Mouse (Mus musculus) layer of hippocampus, adult 18-20 months (tissue): ENCODE measurements around the gene Otx1. TPM values are rescaled to one million over a fixed set of nuclear protein-coding genes. Genes with fewer than 3 reads are reported as not detected.

Experiments used
- DNase-seq, 2 experiments: peaks; one replicate each; pipeline ENCODE4 v3.0.0; 2022; ENCODE audit warnings: low spot score in 2 of 2
- total RNA-seq, 2 experiments: library from RNA; stranded (reverse); gene quantifications; 2 replicates each; pipeline ENCODE4 v1.2.3; 2021

Gene Otx1
- total RNA-seq, 2 experiments from 2014 or later = 3.2 to 4.6 TPM

GRCm38 (mm10) chr11:21999396-22000315 lies 3.0 kb downstream of the Otx1 start:
- no peak for DNase-seq

GRCm38 (mm10) chr11:21998141-21999047 lies 4.3 kb downstream of the Otx1 start:
- no peak for DNase-seq

GRCm38 (mm10) chr11:21997561-21998140 lies 5.0 kb downstream of the Otx1 start:
- DNase-seq = no peak

GRCm38 (mm10) chr11:21996661-21997560 lies 5.8 kb downstream of the Otx1 start:
- peak in 1 of 2 experiments; percentile 13 for DNase-seq

- no peak for DNase-seq
These were observed 6.4 kb downstream of the Otx1 start for GRCm38 (mm10) chr11:21996325-21996647.

- no peak for DNase-seq
These were observed 7.0 kb downstream of the Otx1 start for GRCm38 (mm10) chr11:21995534-21996324.

GRCm38 (mm10) chr11:21994377-21995370 lies 8.0 kb downstream of the Otx1 start:
- DNase-seq = no peak

- peak in 1 of 2 experiments; percentile 17 for DNase-seq
These were observed 8.9 kb downstream of the Otx1 start for GRCm38 (mm10) chr11:21993597-21994376.

- DNase-seq = no peak
These were observed 9.7 kb downstream of the Otx1 start for GRCm38 (mm10) chr11:21992761-21993596.

GRCm38 (mm10) chr11:21988398-21988946 lies 14.2 kb downstream of the Otx1 start:
- no peak for DNase-seq

GRCm38 (mm10) chr11:21985118-21985517 lies 17.6 kb downstream of the Otx1 start:
- DNase-seq = no peak

GRCm38 (mm10) chr11:21974005-21974531 lies 28.6 kb downstream of the Otx1 start:
- no peak for DNase-seq

- no peak for DNase-seq
These were observed 29.1 kb downstream of the Otx1 start for GRCm38 (mm10) chr11:21973597-21973996.

GRCm38 (mm10) chr11:21968922-21969321 lies 33.8 kb downstream of the Otx1 start:
- DNase-seq = no peak

GRCm38 (mm10) chr11:21955167-21955566 lies 47.5 kb downstream of the Otx1 start:
- no peak for DNase-seq

GRCm38 (mm10) chr11:21951657-21952237 lies 51.0 kb downstream of the Otx1 start:
- DNase-seq = no peak
